Mouse (Mus musculus) limb, embryonic 14.5 days (tissue): Measurements from ENCODE around the gene Snta1. TPM values are rescaled to one million over a fixed set of nuclear protein-coding genes. Genes with fewer than 3 reads are reported as not detected.

Experiments used
- ATAC-seq: fragments of 200-750 bp; cut with Nextera tagmentation; 2 replicates; pipeline ENCODE4 v1.8.0; 2017; ENCODE audit warnings: low read depth, moderate number of reproducible peaks, moderate TSS enrichment; ENCODE audit not compliant: low FRiP score
- DNase-seq: peaks from one replicate; pipeline ENCODE4 v3.0.0-alpha.2; 2015; ENCODE audit warnings: low spot score
- H3K27ac ChIP-seq: fragments of 300-500 bp; sonication (generic); replicated peaks from 2 replicates; pipeline ENCODE4 v1.5.1; 2014; ENCODE audit warnings: low read depth, mild to moderate bottlenecking, low read length, moderate library complexity, mixed read lengths
- H3K27me3 ChIP-seq: fragments of 300-500 bp; sonication (generic); 2 replicates; pipeline ENCODE4 v1.6.1; 2014; ENCODE audit warnings: low read length, mixed read lengths; ENCODE audit not compliant: control insufficient read depth, insufficient read depth
- H3K36me3 ChIP-seq: fragments of 300-500 bp; sonication (generic); 2 replicates; pipeline ENCODE4 v1.6.1; 2014; ENCODE audit warnings: mild to moderate bottlenecking, low read length, moderate library complexity, mixed read lengths; ENCODE audit not compliant: control insufficient read depth, insufficient read depth
- H3K4me1 ChIP-seq: fragments of 300-500 bp; sonication (generic); 2 replicates; pipeline ENCODE4 v1.6.1; 2014; ENCODE audit warnings: antibody characterized with exemption, low read length, mixed read lengths; ENCODE audit not compliant: control insufficient read depth, insufficient read depth
- H3K4me2 ChIP-seq: fragments of 300-500 bp; sonication (generic); replicated peaks from 2 replicates; pipeline ENCODE4 v1.6.1; 2014; ENCODE audit warnings: low read depth, mild to moderate bottlenecking, low read length, moderate library complexity; ENCODE audit not compliant: severe bottlenecking
- H3K4me3 ChIP-seq: fragments of 300-500 bp; sonication (generic); replicated peaks from 2 replicates; pipeline ENCODE4 v1.5.1; 2014; ENCODE audit warnings: low read length
- H3K9ac ChIP-seq: fragments of 300-500 bp; sonication (generic); 2 replicates; pipeline ENCODE4 v1.6.1; 2014; ENCODE audit warnings: mild to moderate bottlenecking, low read depth, low read length, moderate library complexity; ENCODE audit not compliant: severe bottlenecking
- H3K9me3 ChIP-seq: fragments of 300-500 bp; sonication (generic); 2 replicates; pipeline ENCODE4 v1.6.1; 2016; ENCODE audit warnings: low read length; ENCODE audit not compliant: control insufficient read depth
- POLR2A ChIP-seq: fragments of 200-500 bp; IDR thresholded peaks from 2 replicates; pipeline ENCODE4 v1.8.0; 2012; ENCODE audit warnings: inconsistent platforms, mild to moderate bottlenecking, moderate library complexity, borderline replicate concordance; ENCODE audit not compliant: insufficient read depth, insufficient read length; ENCODE audit errors: extremely low read depth
- WGBS: fragments of 180-500 bp; shearing (Covaris S2); extraction: QIAGEN DNeasy Blood & Tissue Kit; methylation state at CpG from one replicate; pipeline ENCODE4 v1.1.7; 2014; 5-methylcytosine and 5-hydroxymethylcytosine counted together
- polyA plus RNA-seq, 2 experiments: library from polyadenylated mRNA; depleted of rRNA in 1 of 2; stranded (reverse) in 1 of 2; unstranded in 1 of 2; fragments of >200 nt; fragmentation: Nextera tagmentation in 1 of 2; extraction: Ambion mirVana in 1 of 2; gene quantifications; 2 replicates each; pipeline versions ENCODE4 v1.2.1 to v1.2.3; 2012 to 2014

Snta1 gene
- polyA plus RNA-seq, 2 experiments = 5.2 to 11.0 TPM

DNA sequence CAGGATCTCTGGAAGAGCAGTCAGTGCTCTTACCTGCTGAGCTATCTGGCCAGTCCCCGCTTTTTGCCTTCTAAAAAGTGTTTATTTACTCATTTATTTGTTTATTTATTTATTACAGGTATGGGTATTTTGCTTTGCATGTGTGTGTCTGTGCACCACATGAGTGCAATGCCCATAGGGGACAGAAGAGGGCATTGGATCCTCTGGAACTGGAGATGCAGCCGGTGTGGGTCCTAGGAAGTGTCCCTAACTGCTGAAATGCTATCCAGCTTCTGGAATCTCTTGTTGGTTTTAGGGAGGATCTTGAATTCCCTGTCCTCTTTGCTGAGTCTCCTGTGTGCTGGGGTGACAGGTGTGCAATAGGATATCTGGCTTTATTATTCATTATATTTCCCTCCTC is 45.1 kb upstream of the Snta1 start:
- 96% methylated on average over 2 of the region's 2 CpGs for WGBS

DNA sequence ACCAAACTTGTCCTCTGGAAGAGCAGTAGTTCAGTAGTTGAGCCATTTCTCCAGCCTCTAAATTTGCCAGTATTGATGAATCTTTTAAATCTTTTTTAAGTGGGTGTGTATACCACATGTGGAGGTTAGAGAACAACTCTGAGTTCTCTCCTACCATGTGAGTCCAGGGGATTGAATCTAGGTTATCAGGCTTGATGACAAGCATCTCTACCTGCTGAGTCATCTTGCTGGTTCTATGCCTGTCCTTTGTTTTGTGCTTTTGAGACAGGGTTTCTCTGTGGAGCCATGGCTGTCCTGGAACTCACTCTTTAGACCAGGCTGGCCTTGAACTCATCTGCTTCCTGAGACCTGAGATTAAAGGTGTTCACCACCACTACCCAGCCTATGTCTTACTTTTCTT is 40.7 kb upstream of the Snta1 start:
- no peak for TF ChIP-seq POLR2A
- Histone ChIP-seq H3K9ac (no peak overlapping the region), H3K4me2 (no peak overlapping the region), H3K4me3 (no peak overlapping the region), H3K27ac (no peak overlapping the region), H3K36me3 (0 out of 2 replicates have a peak, but pooled peaks cover 3% of the 10 kb centered on the region), H3K4me1 (no peaks in the 10 kb centered on the region), H3K27me3 (no peaks in the 10 kb centered on the region), H3K9me3 (no peaks in the 10 kb centered on the region)
- DNase-seq (no peak), ATAC-seq (no peak)

More for the DNA sequence above, 45.1 kb upstream of the Snta1 start:
- TF ChIP-seq POLR2A = no peak
- no peak overlapping the region for H3K4me2 ChIP-seq
- H3K9me3 ChIP-seq = no peaks in the 10 kb centered on the region
- peaks cover 19% of the 10 kb centered on the region for H3K4me1 ChIP-seq
- no peaks in the 10 kb centered on the region for H3K27me3 ChIP-seq
- no peak for ATAC-seq
- H3K9ac ChIP-seq = no peak overlapping the region
- no peak for DNase-seq
- 0 out of 2 replicates have a peak, but pooled peaks cover under 1% of the 10 kb centered on the region for H3K36me3 ChIP-seq
- no peak overlapping the region for H3K27ac ChIP-seq
- no peak overlapping the region for H3K4me3 ChIP-seq

DNA sequence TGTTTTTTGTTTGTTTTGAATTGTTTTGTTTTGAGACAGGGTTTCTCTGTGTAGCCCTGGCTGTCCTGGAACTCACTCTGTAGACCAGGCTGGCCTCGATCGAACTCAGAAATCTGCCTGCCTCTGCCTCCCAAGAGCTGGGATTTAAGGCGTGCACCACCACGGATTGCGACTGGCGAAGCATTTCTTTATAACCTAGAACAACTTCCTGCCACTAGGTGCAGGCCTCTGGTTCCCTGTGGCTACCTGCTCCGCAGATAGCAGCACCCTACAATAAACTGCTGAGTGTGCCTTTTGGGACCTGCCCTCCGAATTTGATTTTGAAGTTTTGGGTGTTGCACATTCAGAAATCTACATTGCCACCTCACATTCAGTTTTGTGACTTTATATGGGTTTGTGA is 39.9 kb upstream of the Snta1 start:
- TF ChIP-seq POLR2A = no peak
- 97% methylated on average over 8 of the region's 8 CpGs for WGBS
- no peak for DNase-seq

GRCm38 (mm10) chr2:154440453-154440852 is 32.6 kb upstream of the Snta1 start:
- no peak overlapping the region for H3K9ac ChIP-seq
- DNase-seq = no peak
- no peaks in the 10 kb centered on the region for H3K27me3 ChIP-seq
- no peak for TF ChIP-seq POLR2A
- no peak overlapping the region for H3K4me3 ChIP-seq
- no peak overlapping the region for H3K4me2 ChIP-seq
- H3K4me1 ChIP-seq = peaks cover 8% of the 10 kb centered on the region
- no peaks in the 10 kb centered on the region for H3K9me3 ChIP-seq
- 0 out of 2 replicates have a peak, but pooled peaks cover 5% of the 10 kb centered on the region for H3K36me3 ChIP-seq
- no peak for ATAC-seq
- H3K27ac ChIP-seq = no peak overlapping the region

More for the DNA sequence above, 39.9 kb upstream of the Snta1 start:
- H3K27ac ChIP-seq = no peak overlapping the region
- no peaks in the 10 kb centered on the region for H3K27me3 ChIP-seq
- no peak overlapping the region for H3K4me3 ChIP-seq
- ATAC-seq = no peak
- 0 out of 2 replicates have a peak, but pooled peaks cover 3% of the 10 kb centered on the region for H3K36me3 ChIP-seq
- H3K9ac ChIP-seq = no peak overlapping the region
- H3K9me3 ChIP-seq = no peaks in the 10 kb centered on the region
- no peaks in the 10 kb centered on the region for H3K4me1 ChIP-seq
- no peak overlapping the region for H3K4me2 ChIP-seq

DNA sequence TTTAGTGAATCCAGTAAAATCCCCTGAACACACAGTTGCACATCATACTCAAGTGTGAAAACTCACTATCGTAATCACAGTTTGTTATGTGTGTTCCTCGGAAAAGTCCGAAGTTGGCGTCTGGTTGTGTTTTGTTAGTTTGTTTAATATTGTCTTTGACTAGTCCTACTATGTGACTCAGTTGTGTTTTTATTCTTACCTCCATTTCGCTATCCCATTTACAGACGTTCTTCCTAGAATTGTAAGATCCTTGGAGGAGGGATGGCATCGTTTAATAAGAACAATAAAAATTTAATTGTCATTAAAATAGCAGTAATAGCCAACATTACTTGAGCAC is 29.3 kb upstream of the Snta1 start:
- WGBS = 8% methylated on average over 7 of the region's 7 CpGs
- DNase-seq (no peak), ATAC-seq (no peak)

GRCm38 (mm10) chr2:154436458-154437190 is 28.7 kb upstream of the Snta1 start, which contains the start of gene Cbfa2t2:
Cbfa2t2 (plus strand) TSS chr2:154436481.
- ATAC-seq = peak; percentile 81
- WGBS = under 1% methylated on average over 40 of the region's 70 CpGs

More for the DNA sequence above, 29.3 kb upstream of the Snta1 start:
- Histone ChIP-seq H3K4me1 (peaks cover 9% of the 10 kb centered on the region), H3K9me3 (no peaks in the 10 kb centered on the region), H3K27me3 (no peaks in the 10 kb centered on the region), H3K27ac (peak overlapping the region; percentile 93; the same call in 1 of the 2 replicates), H3K4me2 (peak overlapping the region; percentile 58), H3K9ac (peak overlapping the region; percentile 89), H3K4me3 (peak overlapping the region; percentile 65), H3K36me3 (0 out of 2 replicates have a peak, but pooled peaks cover 1% of the 10 kb centered on the region)
- TF ChIP-seq POLR2A = no peak

More at GRCm38 (mm10) chr2:154436458-154437190, 28.7 kb upstream of the Snta1 start, which contains the start of gene Cbfa2t2:
- Histone ChIP-seq H3K4me3 (peak within 1 kb of the TSS; percentile 65), H3K27ac (peak within 1 kb of the TSS; percentile 93), H3K9me3 (no peaks in the 10 kb centered on the region), H3K4me1 (peaks cover 9% of the 10 kb centered on the region), H3K36me3 (no peaks in the 10 kb centered on the region), H3K4me2 (peak within 1 kb of the TSS; percentile 58), H3K9ac (peak within 1 kb of the TSS; percentile 89), H3K27me3 (no peaks in the 10 kb centered on the region)
- no peak for TF ChIP-seq POLR2A
- no peak for DNase-seq
